Mouse (Mus musculus): ENCODE measurements at regions not wholly inside any gene's neighbourhood (a gene's known extent, or its start where the extent isn't known, plus 50 kb on each side); places are given as distances from the start of the nearest gene placed in this dataset.
A peak's percentile ranks its signal among the peaks of the same experiment; 100 is the strongest.

DNA sequence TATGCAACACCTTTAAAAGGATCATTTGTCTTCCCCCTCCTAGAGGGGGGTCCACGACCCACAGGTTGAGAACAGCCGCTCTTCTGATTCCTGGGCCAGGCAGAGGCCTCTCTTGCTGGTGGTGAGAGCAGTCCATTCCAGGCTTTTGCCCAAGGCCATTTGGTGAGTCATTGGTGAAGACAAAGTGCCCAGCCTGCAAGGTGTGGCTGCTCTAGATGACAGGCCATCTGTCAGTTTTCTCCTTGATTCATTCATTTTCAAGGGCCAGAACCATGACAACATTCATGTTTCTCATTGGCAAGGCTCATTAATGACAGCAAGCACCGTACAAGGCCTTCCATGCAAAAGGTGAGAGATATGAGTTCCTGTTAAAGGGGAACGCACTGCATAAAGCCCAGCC lies 131.2 kb upstream of the Gm26657 start:
- Histone ChIP-seq H3K27me3 (replicated peaks) (no peaks in the 10 kb centered on the region), H3K9ac (ENCODE audit: insufficient read depth, low read depth) (no peak overlapping the region), H3K4me1 (ENCODE audit: control insufficient read depth in 1 of 2, insufficient read depth in 2 of 2) (no peaks in the 10 kb centered on the region), H3K36me3 (replicated peaks in 1 of 2; ENCODE audit: control insufficient read depth in 1 of 2, insufficient read depth in 1 of 2, low read length in 1 of 2) (no peaks in the 10 kb centered on the region), H3K9me3 (replicated peaks; ENCODE audit: low read length) (no peaks in the 10 kb centered on the region), H3K4me2 (ENCODE audit: insufficient read depth, low read depth, poor library complexity, severe bottlenecking) (no peak overlapping the region), H3K4me3 (replicated peaks in 1 of 3; ENCODE audit: low read depth in 2 of 3, low read length in 2 of 3, poor library complexity in 1 of 3) (no peak overlapping the region), H3K27ac (ENCODE audit: insufficient read depth, low read depth) (no peak overlapping the region), H3K79me2 (replicated peaks; ENCODE audit: control insufficient read depth, extremely low read depth, insufficient read depth, poor library complexity, severe bottlenecking) (no peaks in the 10 kb centered on the region)
- no peak for DNase-seq (ENCODE audit: extremely low read depth)
- dilution Hi-C loops (cut with MboI; ENCODE audit: extremely low pct_ligation_motif_present, extremely low pct_unique_long_range_greater_than_20kb, low sequenced_read_pairs) = no loop called here
- in situ Hi-C loops (cut with MboI; ENCODE audit: low pct_ligation_motif_present, low pct_unique_long_range_greater_than_20kb, low sequenced_read_pairs) = no loop called here
- TF ChIP-seq NRF1 (IDR thresholded peaks at IDR 0.05; ENCODE audit: low read depth, low read length) = no peak
- no peak for TF ChIP-seq POLR2AphosphoS2 (IDR thresholded peaks at IDR 0.05; ENCODE audit: low read depth, low read length)
- TF ChIP-seq RCOR1 (conservative IDR thresholded peaks at IDR 0.05; ENCODE audit: low read depth, low read length) = no peak
- TF ChIP-seq ZKSCAN1 (IDR thresholded peaks at IDR 0.05; ENCODE audit: borderline replicate concordance, low read depth, low read length) = no peak

DNA sequence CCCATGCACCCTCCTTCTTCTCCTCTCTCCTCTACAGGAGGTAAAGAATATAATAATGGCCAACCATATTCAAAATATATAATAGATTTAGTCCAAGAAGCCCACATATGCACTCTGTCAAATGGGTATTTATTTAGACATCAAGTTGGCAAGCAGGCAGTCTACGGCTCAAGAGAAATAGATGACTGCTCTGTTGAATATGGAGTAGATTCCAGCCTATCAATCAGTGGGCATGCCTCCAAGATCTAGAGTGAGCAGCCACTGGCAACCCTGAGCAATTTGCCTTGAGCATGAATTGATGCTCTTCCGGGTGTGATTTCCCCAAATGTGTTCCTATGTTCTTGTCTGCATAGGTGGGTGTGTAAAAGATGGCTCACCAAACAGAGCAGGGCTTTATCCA lies 141.5 kb upstream of the Gm26657 start:
- in situ Hi-C loops (cut with MboI; ENCODE audit: low pct_ligation_motif_present, low pct_unique_long_range_greater_than_20kb, low sequenced_read_pairs) = no loop called here
- dilution Hi-C loops (cut with MboI; ENCODE audit: extremely low pct_ligation_motif_present, extremely low pct_unique_long_range_greater_than_20kb, low sequenced_read_pairs) = no loop called here

DNA sequence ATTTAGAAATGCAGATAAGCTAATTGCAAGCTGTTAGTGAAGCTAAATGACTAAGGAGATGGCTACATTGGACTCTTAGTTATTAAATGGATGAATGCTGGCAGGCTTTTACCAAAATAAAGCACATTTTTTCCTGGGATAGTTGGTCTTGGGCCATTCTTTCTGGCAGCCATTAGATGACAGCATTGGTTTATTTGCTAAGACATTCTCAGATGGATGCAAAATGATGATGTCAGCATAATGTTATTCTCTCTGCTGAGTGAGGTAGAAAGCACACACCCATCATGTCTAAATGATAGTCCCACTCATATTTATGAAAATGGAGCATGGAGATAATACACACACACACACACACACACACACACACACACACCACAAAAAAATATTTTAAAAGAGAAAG lies 141.9 kb upstream of the Gm26657 start:
- Histone ChIP-seq H3K79me2 (replicated peaks; ENCODE audit: control insufficient read depth, extremely low read depth, insufficient read depth, poor library complexity, severe bottlenecking) (no peaks in the 10 kb centered on the region), H3K9me3 (replicated peaks; ENCODE audit: low read length) (peaks cover 4% of the 10 kb centered on the region), H3K4me2 (ENCODE audit: insufficient read depth, low read depth, poor library complexity, severe bottlenecking) (no peak overlapping the region), H3K4me1 (ENCODE audit: control insufficient read depth in 1 of 2, insufficient read depth in 2 of 2) (no peaks in the 10 kb centered on the region), H3K36me3 (replicated peaks in 1 of 2; ENCODE audit: control insufficient read depth in 1 of 2, insufficient read depth in 1 of 2, low read length in 1 of 2) (no peaks in the 10 kb centered on the region), H3K27me3 (replicated peaks) (no peaks in the 10 kb centered on the region), H3K9ac (ENCODE audit: insufficient read depth, low read depth) (no peak overlapping the region), H3K4me3 (replicated peaks in 1 of 3; ENCODE audit: low read depth in 2 of 3, low read length in 2 of 3, poor library complexity in 1 of 3) (no peak overlapping the region), H3K27ac (ENCODE audit: insufficient read depth, low read depth) (no peak overlapping the region)
- in situ Hi-C loops (cut with MboI; ENCODE audit: low pct_ligation_motif_present, low pct_unique_long_range_greater_than_20kb, low sequenced_read_pairs) = no loop called here
- dilution Hi-C loops (cut with MboI; ENCODE audit: extremely low pct_ligation_motif_present, extremely low pct_unique_long_range_greater_than_20kb, low sequenced_read_pairs) = no loop called here
- no peak for DNase-seq (ENCODE audit: extremely low read depth)
- TF ChIP-seq MAFK (IDR thresholded peaks at IDR 0.05; ENCODE audit: insufficient replicate concordance, low read length) = peak; percentile 90
- TF ChIP-seq RCOR1 (conservative IDR thresholded peaks at IDR 0.05; ENCODE audit: low read depth, low read length) = no peak
- no peak for TF ChIP-seq KAT2A (IDR thresholded peaks at IDR 0.05; ENCODE audit: insufficient replicate concordance, low read length)
- TF ChIP-seq NRF1 (IDR thresholded peaks at IDR 0.05; ENCODE audit: low read depth, low read length) = no peak
- TF ChIP-seq ZNF384 (IDR thresholded peaks at IDR 0.05; ENCODE audit: low read depth, low read length) = no peak
- TF ChIP-seq SMC3 (IDR thresholded peaks at IDR 0.05; ENCODE audit: low read depth, low read length) = no peak
- no peak for TF ChIP-seq ETS1 (conservative IDR thresholded peaks at IDR 0.05; ENCODE audit: low read depth, low read length)
- no peak for TF ChIP-seq TCF12 (IDR thresholded peaks at IDR 0.05; ENCODE audit: low read depth, low read length)

More for the DNA sequence above, 141.5 kb upstream of the Gm26657 start:
- Histone ChIP-seq H3K4me3 (replicated peaks in 1 of 3; ENCODE audit: low read depth in 2 of 3, low read length in 2 of 3, poor library complexity in 1 of 3) (no peak overlapping the region), H3K4me2 (ENCODE audit: insufficient read depth, low read depth, poor library complexity, severe bottlenecking) (no peak overlapping the region), H3K9ac (ENCODE audit: insufficient read depth, low read depth) (no peak overlapping the region), H3K27ac (ENCODE audit: insufficient read depth, low read depth) (no peak overlapping the region), H3K4me1 (ENCODE audit: control insufficient read depth in 1 of 2, insufficient read depth in 2 of 2) (no peaks in the 10 kb centered on the region), H3K9me3 (replicated peaks; ENCODE audit: low read length) (peaks cover 4% of the 10 kb centered on the region), H3K27me3 (replicated peaks) (no peaks in the 10 kb centered on the region), H3K79me2 (replicated peaks; ENCODE audit: control insufficient read depth, extremely low read depth, insufficient read depth, poor library complexity, severe bottlenecking) (no peaks in the 10 kb centered on the region), H3K36me3 (replicated peaks in 1 of 2; ENCODE audit: control insufficient read depth in 1 of 2, insufficient read depth in 1 of 2, low read length in 1 of 2) (no peaks in the 10 kb centered on the region)
- no peak for DNase-seq (ENCODE audit: extremely low read depth)
- TF ChIP-seq UBTF (IDR thresholded peaks at IDR 0.05; ENCODE audit: low read depth, low read length) (no peak), ELF1 (IDR thresholded peaks at IDR 0.05; ENCODE audit: low read depth, low read length) (no peak), GABPA (IDR thresholded peaks at IDR 0.05; ENCODE audit: insufficient replicate concordance, low read depth, low read length) (no peak), MEF2A (IDR thresholded peaks at IDR 0.05; ENCODE audit: borderline replicate concordance, low read depth, low read length) (no peak), CHD1 (IDR thresholded peaks at IDR 0.05; ENCODE audit: low read depth, low read length) (no peak), IRF4 (IDR thresholded peaks at IDR 0.05; ENCODE audit: low read depth, low read length) (no peak), SMC3 (IDR thresholded peaks at IDR 0.05; ENCODE audit: low read depth, low read length) (no peak), MYC (IDR thresholded peaks at IDR 0.05; ENCODE audit: low read depth, low read length) (no peak), USF1 (IDR thresholded peaks at IDR 0.05; ENCODE audit: low read depth, low read length) (no peak), TBP (conservative IDR thresholded peaks at IDR 0.05; ENCODE audit: low read depth, low read length) (no peak), KAT2A (IDR thresholded peaks at IDR 0.05; ENCODE audit: insufficient replicate concordance, low read length) (no peak), TCF12 (IDR thresholded peaks at IDR 0.05; ENCODE audit: low read depth, low read length) (no peak), ZMIZ1 (IDR thresholded peaks at IDR 0.05; ENCODE audit: low read depth, low read length) (no peak)

All from CH12.LX (cell line).